Mouse (Mus musculus) liver, adult 2 months (tissue): ENCODE data around the gene H2al1k.
"Not testable (repeated sequence)": the region's sequence is repeated elsewhere in the genome, so short reads cannot be mapped to it uniquely, and the experiment has no call there.

Source experiments
- CTCF ChIP-seq: fragments of 200-500 bp; IDR thresholded peaks from 2 replicates; pipeline ENCODE4 v1.5.1; 2011; ENCODE audit warnings: low read depth, low read length, control low read depth
- POLR2A ChIP-seq: fragments of 200-500 bp; IDR thresholded peaks from 2 replicates; pipeline ENCODE4 v1.6.1; 2011; ENCODE audit warnings: low read length, control low read depth; ENCODE audit not compliant: insufficient read depth; ENCODE audit errors: extremely low read depth

DNA sequence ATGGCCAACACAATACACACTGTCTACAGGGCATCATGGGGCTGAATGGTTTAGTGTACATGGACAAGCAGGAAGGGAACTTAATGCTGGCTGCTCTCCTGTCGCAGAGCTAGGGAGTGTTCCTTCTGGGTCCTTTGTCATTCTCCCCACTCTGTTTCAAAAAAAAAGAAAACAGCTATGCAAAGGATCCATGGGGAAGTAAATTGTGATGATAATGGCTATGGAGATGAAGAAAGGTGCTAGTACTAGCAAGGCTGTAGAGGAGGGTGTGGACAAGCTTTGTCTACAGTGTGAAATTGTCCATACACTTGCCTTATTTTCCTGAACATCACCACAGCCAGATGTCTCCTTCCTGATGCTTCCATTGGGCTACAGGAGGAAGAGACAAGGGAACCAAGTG is 15.4 kb upstream of the H2al1k start:
- TF ChIP-seq POLR2A, CTCF: not testable (repeated sequence)
